Mouse (Mus musculus) gastrocnemius, postnatal 10 days (tissue): Measurements from ENCODE around the gene Gm10277. TPM values are rescaled to one million over a fixed set of nuclear protein-coding genes. Genes with fewer than 3 reads are reported as not detected.
A peak's percentile ranks its signal among the peaks of the same experiment; 100 is the strongest.

Experiments used
- DNase-seq: peaks from one replicate; pipeline ENCODE4 v3.0.0; 2021; ENCODE audit warnings: mixed read lengths
- total RNA-seq, 2 experiments: library from RNA; stranded (reverse); gene quantifications; 2 replicates each; pipeline ENCODE4 v1.2.3; 2021

Gene Gm10277
- total RNA-seq, 2 experiments from 2014 or later: not detected

DNA sequence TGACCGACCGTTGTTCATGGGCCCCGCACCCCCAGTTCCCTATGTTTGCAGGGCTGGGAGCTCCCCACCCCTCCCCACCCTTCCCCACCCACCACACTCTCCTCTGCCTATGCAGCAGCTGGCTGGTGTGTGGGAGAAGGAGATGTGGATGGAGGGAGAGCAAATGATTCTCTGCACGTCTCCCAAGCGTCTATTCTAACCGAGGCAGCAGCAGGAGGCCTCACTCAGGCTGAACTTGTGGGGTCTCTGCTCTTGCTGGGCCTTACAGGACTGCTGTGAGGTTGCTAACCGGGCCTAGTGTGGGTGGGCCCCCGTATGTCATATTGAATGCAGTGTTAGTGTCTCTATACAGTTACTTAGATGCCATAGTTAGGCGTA, 12.9 kb upstream of the Gm10277 start:
- DNase-seq: no peak

DNA sequence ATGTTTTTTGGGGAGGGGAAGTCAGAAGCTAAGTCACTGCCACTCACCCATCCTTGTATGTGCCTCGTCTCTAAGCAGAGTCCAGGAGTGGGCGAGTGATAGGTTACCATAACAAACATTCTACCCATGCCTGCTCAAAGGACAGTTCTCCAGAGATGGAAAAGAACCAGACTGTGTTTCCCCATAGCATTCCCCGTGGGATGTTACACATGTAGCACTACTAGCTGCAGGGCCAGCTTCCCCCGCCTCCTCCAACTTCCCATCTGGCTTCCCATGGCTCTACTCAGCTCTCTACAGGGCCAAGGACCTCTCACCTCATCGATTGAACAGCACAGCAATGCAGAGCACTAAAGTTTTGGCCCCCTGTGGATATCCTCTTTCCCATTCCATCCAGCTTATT, 7.7 kb upstream of the Gm10277 start:
- DNase-seq: no peak

DNA sequence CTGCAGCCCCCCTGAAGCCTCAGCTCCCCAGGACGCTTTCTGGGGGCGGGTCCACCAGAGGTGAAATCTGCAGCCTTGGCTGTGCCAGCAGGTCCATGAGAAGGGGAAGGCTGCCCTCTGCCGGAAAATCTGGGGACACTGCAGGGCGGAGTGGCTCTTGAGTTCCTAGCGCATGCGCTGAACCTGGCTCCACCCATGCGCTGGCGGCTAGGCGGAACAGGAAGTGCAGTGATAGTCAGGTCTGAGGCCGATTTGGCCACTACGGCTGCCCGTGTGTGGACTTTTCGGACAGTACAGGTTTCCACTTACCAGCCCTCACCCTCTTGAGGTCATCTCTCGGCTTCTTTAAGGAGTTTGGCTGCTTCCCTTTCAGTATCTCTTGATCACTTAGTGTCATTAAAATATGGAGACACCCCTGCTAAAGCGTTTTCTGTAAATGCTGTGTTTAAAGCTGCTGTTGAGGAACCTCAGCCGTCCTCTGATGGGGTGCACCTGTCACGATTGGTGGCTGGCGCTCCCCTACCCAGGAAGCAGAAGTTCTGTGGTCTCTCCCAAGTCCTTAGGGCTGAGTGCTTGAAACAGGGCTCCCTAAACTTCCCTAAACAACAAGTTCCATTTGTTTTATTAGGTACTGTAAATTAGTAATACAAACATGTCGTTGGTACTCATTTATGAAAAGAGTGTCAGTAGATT, 5.8 kb upstream of the Gm10277 start:
- peak; percentile 97 for DNase-seq

DNA sequence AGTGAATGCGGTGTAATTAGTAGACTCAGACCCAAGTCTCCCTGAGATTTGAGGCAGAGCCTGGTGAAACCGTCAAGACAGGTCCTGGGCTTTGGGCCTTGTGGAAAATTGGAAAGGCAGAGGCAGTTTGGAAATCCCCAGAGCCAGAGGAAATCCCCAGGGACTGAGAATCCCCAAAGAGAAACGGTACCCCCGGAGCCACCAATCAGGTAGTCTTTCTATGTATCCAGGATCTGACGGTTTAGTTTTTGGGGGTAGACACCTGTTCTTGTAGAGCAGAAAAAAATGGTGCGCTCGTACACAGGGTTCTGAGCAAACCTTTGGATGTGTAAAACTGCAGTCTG, 5.0 kb upstream of the Gm10277 start:
- no peak for DNase-seq

DNA sequence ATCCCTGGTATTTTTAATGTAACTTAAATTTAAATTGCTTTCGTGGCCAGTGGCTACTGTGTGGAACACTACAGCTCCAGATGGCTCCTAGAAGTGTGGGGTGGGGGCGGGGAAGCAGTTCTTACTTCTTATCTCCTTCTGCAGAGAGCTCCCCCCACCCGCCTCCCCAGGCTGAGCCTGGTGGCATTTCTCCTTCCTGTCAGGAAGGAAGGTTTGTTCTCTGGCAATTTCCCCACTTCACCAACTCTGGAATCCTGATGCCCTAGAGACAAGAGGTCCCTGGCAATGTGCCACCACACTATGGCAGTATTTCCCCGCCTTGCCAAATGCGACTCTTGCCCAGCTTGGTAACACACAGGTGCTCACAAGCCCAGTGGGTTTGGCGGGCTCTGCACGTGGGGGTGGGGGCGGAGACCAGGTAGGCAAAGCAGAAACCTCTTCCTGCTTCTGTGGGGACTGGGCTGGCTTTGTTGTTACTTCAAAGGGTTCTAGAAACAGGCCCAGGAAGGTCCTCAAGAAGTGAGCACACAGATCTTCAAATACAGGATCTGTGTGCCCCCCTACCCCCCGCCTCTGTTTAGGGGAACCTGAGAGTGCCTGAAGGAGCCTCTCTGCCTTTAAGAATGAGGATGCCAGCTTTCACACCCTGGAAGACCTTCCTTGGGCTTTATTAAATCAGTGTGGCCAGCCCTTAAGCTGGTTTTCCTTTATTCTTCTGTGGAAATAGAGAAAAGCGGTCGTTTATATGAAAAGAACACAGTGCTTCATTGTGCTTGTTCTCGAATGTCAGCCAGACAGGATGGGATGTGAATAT, 4.4 kb upstream of the Gm10277 start:
- DNase-seq: no peak

DNA sequence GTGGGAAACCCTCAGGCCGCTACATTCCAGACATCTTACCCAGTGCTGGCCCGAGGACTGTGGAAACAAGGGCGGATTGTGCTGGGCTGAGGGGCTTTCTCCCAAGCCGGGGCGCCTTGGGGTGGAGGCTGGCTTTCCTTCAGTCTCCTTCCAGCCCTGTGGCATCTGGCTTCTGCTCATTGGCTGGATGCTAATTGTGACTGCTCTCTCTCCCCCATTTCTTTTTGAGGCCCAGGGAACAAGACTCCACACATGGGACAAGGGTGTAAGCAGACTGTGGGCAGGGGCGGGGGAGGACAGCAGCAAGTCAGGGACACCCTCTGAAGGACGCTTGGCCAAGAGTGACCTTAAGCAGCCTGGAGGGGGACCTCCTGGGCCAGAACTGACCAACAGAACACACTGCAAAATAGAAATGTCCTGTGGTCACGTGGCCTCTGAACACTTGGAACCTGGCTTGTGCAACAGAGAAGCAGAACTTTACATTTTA, 3.7 kb upstream of the Gm10277 start:
- no peak for DNase-seq

DNA sequence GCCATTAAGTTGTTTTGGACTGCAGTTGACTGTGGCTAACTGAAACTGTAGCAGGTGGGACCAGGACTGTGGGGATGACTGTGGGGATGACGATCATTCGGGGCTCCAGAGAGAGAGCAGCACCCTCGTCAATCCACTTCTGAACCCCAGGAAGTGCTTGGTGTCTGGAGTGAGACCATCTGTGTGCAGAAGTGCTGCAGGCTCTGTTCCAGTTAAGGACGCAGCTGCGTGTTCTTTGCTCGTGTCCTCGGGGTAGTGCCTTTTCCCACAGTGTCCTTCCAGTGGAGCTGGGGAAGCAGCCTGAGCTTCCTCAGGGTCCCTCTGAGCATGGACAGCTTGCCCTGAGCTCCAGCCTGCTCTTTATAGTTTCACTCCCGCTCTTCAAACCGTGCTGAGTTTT, 2.7 kb upstream of the Gm10277 start:
- no peak for DNase-seq

DNA sequence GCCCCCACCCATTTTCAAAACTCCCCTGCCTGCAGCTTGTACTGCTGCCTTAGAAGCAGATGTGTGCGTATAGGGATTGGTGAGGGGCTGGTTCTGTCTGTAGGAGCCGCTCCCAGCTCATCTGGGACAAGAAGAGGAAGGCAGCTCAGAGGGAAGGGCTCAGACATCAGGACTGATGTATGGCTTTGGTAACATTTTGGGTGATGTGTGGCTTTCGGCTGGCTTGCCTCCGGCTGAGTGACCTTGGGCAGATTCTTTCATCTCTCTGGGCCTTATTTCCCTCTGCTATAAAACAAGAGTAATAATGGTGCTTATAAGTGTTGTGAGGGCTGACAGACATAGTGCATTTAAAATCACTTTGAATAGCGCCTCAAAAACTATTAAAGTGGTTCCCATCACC, 2.0 kb upstream of the Gm10277 start:
- no peak for DNase-seq

DNA sequence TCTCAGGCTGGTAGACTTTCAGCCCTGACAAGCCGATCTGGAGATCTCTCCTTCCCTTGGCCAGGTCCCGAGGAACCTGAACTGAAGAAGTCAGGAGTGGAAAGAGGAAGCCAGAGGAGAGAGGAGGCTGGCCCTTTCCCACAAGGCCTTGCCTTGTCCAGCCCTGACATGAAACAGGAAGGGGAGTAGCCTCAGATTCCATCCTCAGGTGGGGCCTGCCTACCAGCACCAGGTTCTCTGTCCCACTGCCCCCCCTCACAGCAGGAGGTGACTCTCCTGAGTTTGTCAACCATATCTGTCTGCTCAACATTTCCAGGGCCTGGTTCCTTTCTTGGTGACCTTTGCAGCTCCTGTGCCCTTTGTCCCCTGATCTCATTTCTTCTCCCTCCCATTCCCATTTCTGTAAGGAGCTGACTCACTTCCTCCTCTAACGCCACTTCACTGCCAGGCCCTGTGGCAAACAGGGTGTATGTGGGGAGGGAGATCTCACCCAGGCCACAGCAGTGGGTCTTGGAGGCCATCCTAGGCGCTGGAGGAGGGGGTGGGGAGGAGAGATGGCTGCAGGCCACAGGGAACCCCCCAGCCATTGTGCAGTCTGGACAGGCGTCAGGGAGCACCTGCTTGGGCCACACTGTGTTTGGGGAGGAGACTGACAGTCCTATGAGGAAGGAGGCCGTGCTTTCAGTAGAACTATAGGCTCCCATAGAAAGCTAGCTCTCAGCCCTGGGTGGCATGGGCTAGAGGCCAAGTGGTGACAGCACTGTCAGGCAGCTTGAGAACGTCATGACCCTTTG, 1.6 kb downstream of the Gm10277 start:
- no peak for DNase-seq

DNA sequence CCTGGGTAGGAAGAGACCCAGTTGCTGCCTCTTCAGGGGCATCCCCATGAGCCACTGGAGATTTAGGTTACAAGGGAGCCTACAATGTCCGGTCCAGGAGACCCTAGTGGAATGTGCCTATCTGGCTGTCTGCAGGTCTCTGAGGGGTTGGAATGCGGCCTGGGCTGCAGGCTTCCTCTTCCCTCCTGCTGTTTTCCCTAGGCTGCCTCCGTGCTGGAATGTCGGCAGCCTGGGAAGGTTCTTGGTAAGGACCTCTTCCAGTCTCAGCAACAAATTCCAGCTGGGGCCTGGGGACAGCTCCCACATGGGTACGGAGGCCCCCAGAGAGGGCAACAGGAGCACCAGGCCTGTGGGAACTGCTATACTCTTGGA, 2.2 kb downstream of the Gm10277 start:
- no peak for DNase-seq

DNA sequence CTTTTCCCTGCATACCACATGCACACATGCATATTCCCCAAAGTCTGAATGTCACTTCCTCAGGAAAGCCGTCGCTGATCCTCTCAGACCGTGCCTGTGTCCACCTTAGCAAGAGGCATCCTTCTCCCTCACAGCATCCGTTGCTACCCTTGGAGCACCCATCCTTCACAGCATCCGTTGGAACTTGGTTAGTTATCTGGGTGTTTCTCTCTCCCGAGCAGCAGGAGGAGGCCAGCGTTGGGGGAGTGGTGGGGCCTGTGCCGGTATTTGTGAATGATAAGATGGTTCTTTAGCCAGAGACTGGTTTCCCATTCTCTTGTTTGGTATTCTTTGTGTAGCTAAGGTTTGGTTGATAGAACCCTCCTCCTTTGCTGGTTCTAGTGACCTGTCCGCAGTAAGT, 2.7 kb downstream of the Gm10277 start:
- no peak for DNase-seq

DNA sequence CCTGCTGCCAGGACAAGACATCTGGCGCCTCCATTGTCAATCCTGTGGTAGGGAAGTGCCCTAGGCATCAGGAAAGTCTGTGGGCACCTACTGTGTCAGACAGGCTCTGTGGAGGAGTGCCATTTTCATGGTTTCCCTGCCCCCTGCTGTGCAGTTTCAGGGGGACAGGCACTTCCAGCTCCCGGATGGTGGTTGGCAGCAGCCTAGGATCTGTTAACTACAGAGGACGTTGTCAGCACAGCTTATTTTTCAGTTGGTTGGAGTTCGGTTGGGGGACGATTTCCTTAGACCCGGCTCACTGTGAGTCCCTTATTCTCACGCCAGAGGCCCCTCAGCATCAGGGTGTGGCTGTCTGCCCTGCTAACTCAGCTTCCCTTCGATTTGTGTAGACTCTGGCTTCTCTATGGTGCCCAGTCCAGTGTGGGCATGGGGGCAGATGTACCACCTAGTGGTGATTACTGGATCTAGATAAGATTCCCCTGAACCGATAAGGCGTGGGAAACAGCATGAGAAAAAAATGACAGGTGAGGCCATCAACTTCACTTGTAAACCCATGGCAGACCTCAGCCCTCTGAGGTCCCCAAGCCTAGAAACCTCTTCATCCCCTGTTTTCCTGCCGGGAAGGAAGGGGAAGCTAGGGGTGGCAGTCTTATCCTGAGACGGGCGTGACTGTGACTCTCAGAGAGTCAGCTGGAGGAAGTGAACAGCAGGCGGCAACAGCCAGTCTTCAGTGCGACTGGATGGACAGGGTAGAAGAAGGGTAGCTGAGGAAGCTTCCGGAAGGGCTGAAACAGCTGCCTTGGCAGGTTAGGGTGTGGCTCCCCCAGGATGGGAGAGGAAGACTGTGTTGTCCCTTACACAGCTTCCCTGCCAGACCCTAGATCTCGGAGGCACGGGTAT, 3.5 kb downstream of the Gm10277 start:
- no peak for DNase-seq

DNA sequence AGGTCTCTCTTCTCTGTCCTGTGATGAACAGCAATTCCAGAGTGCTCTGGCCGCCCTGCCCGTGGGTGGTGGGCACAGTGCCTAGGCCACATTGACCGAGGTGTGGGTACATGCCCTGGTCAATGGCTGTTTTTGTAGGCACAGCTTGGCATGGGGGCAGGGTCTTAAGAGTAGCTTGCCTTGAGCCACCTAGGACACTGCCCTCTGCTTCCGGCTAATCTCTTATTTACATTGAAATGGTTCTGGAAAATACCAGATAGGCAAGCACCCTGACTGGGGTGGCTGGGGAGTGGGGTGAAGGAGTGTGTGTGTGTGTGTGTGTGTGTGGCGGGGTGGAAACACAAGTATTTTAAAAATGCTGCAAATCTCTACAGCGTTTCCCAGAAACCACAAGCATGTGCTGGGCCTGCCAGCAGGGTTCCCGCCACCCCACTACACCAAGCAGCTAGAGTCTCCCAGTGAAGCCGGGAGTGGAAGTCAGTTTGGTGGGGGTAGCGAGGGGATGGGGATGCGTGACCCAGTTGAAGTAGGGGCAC, 4.3 kb downstream of the Gm10277 start:
- DNase-seq: no peak

DNA sequence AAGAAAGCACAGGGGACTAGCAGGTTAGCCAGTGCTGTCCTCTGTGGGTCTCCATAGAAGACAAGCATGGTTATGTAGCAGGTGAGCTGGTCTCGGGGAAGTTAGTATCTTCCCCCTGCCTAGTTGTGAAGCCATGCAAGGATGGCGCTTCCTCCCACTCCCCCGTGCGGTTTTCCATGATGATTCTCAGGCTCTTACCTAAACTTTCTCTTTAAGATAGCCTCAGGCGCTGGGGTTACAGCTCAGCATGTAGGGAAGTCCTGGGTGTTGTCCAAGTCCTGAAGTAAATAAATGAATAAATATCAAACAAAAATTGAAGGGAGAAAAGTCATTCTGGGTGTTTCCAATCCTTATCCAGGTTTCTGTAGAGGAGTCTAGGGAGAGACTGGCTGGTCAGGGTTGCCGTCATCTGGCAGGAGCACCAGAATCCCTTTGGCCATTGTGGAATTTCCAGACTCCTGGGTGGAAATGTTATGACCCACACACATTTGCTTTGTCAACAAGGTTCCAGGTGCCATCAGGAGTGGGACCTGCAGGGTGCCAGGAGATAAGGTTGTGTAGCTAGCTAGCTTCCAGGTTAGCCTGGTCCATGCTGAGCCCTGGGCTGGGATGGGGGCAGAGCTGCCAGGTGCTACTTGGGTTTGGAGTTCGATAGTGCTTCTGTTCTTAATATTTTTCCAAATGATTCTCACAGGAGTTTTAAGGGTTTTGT, 5.3 kb downstream of the Gm10277 start:
- no peak for DNase-seq

DNA sequence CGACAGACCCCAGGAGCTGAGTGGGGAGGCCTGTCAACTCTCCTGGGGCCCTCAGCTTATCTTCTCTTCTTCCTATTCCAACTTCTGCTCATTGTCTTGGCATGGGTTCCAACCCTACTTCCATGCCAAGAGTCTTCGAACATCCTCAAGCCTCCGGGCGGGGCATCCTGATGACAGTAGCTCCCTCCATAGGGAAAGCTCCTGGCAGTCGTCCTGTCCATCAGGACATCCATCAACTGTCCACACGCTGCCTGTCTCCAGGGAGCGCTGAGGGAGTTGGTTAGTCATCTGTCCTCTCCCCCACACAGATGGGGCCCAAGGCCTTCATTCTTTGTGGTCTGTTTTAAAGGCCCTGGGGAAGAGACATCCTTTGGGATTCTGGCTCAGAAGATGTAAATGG, 6.5 kb downstream of the Gm10277 start:
- DNase-seq: no peak

DNA sequence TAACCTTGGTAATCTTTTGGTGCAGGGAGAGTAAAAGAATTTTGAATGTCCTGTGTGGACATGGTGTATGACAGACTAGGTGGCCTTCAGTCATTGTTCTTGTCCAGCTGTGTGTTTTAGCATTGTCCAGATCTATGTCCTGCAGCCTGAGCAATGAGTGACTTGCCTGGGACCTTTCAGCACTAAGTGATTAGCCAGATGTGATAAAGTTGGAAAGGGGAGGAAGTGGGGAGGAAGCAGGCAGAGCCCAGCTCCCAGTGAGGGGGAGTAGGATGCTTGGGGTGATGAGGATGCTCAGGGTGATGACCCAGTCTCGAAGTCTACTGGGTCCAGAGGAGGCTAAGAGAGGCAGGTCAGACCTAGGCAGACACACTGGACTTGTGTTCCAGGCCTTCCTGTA, 8.3 kb downstream of the Gm10277 start:
- no peak for DNase-seq

DNA sequence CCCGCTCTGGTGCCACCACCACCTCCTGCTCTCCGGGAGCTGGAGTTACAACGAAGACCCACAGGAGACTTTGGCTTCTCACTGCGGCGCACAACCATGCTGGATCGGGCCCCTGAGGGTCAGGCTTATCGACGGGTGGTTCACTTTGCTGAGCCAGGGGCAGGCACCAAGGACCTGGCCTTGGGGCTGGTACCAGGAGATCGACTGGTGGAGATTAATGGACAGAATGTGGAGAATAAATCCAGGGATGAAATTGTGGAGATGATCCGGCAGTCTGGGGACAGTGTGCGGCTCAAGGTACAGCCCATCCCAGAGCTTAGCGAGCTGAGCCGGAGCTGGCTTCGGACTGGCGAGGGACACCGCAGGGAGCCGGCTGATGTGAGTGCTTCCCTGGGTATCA, 9.6 kb downstream of the Gm10277 start:
- DNase-seq: no peak

DNA sequence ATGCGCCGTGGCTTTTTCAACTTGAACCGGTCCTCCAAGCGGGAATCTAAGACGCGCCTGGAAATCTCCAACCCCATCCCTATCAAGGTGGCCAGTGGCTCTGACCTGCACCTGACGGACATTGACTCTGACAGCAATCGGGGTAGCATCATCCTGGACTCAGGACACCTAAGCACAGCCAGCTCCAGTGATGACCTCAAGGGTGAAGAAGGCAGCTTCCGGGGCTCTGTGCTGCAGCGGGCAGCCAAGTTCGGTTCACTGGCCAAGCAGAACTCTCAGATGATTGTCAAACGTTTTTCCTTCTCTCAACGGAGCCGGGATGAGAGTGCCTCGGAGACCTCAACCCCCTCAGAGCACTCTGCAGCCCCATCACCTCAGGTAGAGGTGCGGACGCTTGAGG, 10.1 kb downstream of the Gm10277 start:
- no peak for DNase-seq

DNA sequence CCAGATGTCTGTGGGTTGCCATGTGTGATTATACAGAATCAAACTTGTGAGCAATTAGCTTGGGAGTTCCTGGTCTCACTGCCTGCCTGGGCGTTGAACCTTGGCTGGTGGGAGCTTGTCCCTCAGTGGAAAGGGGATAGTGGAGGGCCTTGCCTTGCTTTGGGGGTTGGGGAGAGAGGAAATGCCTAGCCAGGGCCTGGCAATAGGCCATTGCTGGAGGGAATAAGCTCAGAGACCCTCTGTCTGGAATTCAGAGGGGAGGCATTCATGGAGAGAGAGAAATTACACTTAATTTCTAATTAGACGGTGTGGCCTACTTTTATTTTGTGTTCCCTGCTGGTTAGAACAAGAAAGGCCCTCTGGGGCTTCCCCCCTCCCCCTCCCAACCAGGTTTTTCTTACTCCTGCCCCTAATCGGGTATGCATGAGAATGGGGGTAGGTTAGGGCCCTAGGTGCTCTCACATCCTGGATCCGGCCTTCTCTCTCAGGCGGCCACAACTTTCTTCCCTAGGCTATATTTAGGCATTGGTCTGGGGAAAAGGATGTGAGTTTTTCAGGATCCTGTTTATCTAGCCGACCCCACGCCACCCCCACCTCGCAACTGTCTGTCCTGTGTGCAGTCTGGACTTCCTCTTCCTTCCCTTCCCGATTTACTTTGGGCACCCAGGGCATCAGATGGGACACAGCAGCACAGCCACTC, 11.7 kb downstream of the Gm10277 start:
- no peak for DNase-seq

DNA sequence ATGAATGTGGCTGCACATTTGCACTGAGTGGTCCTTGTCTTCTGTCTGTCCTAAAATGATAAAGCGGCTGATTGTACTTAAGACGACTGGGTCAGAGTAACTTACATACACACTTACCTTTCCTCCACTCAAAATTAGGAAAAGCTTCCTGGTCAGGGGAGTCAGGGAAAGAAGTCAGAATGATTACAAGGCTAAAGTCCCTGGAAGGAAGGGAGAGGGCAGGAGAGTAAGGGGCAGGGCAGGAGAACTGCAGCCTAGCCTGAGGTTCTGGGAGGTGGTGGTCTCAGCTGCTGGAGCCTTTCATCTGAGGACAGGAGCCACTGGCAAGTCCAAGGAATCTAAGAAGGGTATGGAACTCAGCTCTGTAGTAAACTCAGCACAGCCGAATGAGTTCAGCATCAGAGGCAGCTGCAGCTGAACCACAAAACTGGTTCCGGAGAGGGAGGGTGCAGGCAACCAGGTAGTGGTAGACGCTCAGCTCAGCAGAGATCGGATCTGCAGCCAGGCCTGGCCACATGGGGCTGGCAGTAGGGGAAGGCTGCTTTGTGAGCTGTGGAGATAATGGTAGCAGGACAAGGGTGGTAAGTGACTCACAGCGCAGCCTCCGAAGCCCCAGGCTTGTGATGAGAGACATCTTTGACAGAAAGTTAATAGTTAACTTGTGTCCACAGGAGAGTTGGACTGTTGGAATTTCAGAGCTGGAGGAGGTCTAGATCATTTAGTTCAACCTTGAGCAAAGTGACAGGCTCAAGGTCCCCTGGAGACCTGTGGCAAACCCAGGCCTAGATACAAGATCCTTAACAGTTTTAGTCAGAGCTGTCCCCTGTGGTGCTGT, 15.5 kb downstream of the Gm10277 start:
- DNase-seq: no peak
